Mouse (Mus musculus) hindbrain, embryonic 12.5 days (tissue): ENCODE measurements around the gene Psmc4. TPM values are rescaled to one million over a fixed set of nuclear protein-coding genes. Genes with fewer than 3 reads are reported as not detected.

Source experiments
- ATAC-seq: fragments of 200-750 bp; cut with Nextera tagmentation; 2 replicates; pipeline ENCODE4 v1.8.0; 2017; ENCODE audit warnings: moderate TSS enrichment; ENCODE audit not compliant: low FRiP score
- H3K27ac ChIP-seq: fragments of 300-500 bp; sonication (generic); 2 replicates; pipeline ENCODE4 v1.5.1; 2016; ENCODE audit warnings: mild to moderate bottlenecking
- H3K27me3 ChIP-seq: fragments of 300-500 bp; sonication (generic); 2 replicates; pipeline ENCODE4 v1.6.1; 2016; ENCODE audit warnings: mild to moderate bottlenecking
- H3K36me3 ChIP-seq: fragments of 300-500 bp; sonication (generic); 2 replicates; pipeline ENCODE4 v1.6.1; 2016; ENCODE audit warnings: mild to moderate bottlenecking
- H3K4me1 ChIP-seq: fragments of 300-500 bp; sonication (generic); 2 replicates; pipeline ENCODE4 v1.6.1; 2016
- H3K4me2 ChIP-seq: fragments of 300-500 bp; sonication (generic); replicated peaks from 2 replicates; pipeline ENCODE4 v1.6.1; 2016; ENCODE audit warnings: mild to moderate bottlenecking
- H3K4me3 ChIP-seq: fragments of 300-500 bp; sonication (generic); 2 replicates; pipeline ENCODE4 v1.5.1; 2016; ENCODE audit warnings: mild to moderate bottlenecking
- H3K9ac ChIP-seq: fragments of 300-500 bp; sonication (generic); 2 replicates; pipeline ENCODE4 v1.6.1; 2016; ENCODE audit warnings: mild to moderate bottlenecking, moderate library complexity
- H3K9me3 ChIP-seq: fragments of 300-500 bp; sonication (generic); replicated peaks from 2 replicates; pipeline ENCODE4 v1.6.1; 2016; ENCODE audit warnings: mild to moderate bottlenecking
- WGBS: fragments of 180-500 bp; shearing (Covaris S2); methylation state at CpG from one replicate; pipeline ENCODE4 v1.1.7; 2016; 5-methylcytosine and 5-hydroxymethylcytosine counted together
- polyA plus RNA-seq: library from polyadenylated mRNA; unstranded; fragments of >200 nt; fragmentation: Nextera tagmentation; extraction: Ambion mirVana; gene quantifications from 2 replicates; pipeline ENCODE4 v1.2.1, GENCODE M21; 2016

Psmc4 gene
- polyA plus RNA-seq: 309 and 313 TPM in 2 replicates

DNA sequence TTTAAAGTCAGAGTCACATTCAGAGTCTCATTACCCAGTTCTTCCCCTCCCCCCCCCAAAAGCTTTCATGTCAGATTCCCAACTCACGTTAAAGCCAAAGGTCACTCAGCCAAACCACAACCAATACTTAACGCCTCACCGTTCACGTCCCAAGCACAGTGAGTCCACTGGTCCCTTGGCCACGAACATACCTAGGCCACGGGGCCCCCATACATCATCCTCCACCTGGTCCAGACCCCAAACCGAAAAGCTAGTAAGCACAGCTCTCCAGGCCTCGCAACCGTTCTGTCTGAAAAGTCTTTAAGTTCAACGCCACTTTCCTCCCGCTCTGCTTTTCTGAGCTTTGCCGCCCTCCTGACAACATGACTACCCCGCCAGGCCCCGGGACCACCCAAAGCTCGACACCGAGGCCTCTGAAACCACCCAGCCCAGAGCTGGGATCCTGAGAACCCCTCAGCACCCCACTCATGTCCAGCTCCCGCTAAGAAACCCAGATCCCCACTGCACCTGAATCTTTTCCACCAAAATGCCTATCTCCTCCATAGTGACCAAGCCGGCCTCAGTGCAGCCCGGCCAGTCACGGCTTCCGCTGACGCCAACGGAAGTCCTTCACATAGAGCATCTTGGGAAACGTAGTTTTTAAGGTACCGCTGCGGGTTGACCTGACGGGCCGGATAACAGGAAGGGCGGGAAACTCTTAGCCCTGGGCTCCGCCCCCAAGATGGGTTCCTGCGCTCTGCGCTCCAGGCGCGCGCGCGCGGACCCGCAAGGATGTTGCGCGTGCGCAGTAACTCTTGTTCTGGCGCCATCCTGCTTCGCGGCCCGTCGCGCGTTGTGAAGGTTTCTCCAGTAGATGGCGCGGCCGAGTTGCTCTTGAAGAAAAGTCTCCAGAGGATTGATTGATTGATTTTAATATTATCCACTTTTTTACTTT lies at the start of gene Psmc4:
Psmc4 (minus strand) TSS at position 626 of the 934 bp plus-strand sequence.
- H3K27ac ChIP-seq: no peak within 1 kb of the TSS
- H3K4me2 ChIP-seq: peak within 1 kb of the TSS; percentile 63
- H3K9me3 ChIP-seq: no peaks in the 10 kb centered on the region
- H3K27me3 ChIP-seq: no peaks in the 10 kb centered on the region
- H3K36me3 ChIP-seq: peaks cover 41% of the 10 kb centered on the region
- peak within 1 kb of the TSS; percentile 67 for H3K4me3 ChIP-seq
- H3K9ac ChIP-seq: peak within 1 kb of the TSS; percentile 82
- under 1% methylated on average over 52 of the region's 52 CpGs for WGBS
- H3K4me1 ChIP-seq: peaks cover 8% of the 10 kb centered on the region
- ATAC-seq: peak; percentile 95

DNA sequence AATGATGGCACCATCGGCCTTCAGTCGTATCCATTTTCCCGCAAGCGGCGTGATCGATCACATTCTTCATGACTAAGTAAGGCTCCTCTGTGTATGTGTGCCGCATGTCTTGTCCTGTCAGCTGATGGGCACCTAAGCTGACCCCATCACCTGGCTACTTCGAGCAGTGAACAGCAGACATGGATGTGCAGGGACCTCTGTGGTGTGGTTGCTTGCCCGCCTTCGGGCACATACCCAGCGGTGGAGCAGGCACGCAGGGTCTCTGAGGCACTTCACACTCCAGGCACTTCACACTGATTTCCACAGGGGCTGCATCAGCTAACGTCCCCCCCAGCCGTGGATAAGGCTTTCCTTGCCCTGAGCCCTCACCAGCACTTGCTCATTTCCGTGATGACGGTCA lies 49.2 kb upstream of the Psmc4 start:
- no peak overlapping the region for H3K27ac ChIP-seq
- WGBS: 94% methylated on average over 16 of the region's 16 CpGs
- H3K36me3 ChIP-seq: no peaks in the 10 kb centered on the region
- H3K9ac ChIP-seq: no peak overlapping the region
- peaks cover 11% of the 10 kb centered on the region; the same call in 1 of the 2 replicates for H3K27me3 ChIP-seq
- ATAC-seq: no peak
- peaks cover 9% of the 10 kb centered on the region for H3K9me3 ChIP-seq
- H3K4me3 ChIP-seq: no peak overlapping the region
- no peak overlapping the region for H3K4me2 ChIP-seq
- H3K4me1 ChIP-seq: no peaks in the 10 kb centered on the region

DNA sequence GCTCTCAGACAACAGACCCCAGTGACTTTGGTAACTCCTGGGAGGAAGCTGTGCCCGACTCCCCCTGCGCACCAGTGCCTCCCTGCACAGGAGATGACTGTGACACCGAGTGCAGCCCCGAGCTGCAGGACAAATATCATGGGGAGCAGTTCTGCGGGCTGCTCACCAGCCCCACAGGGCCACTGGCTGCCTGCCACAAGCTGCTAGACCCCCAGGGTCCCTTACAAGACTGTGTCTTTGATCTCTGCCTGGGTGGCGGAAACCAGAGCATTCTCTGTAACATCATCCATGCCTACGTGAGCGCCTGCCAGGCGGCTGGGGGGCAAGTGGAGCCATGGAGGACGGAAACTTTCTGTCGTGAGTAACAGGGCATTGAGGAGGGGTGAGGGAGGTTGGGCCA lies 43.6 kb upstream of the Psmc4 start:
- Histone ChIP-seq H3K9me3 (0 out of 2 replicates have a peak, but pooled peaks cover under 1% of the 10 kb centered on the region), H3K27me3 (no peaks in the 10 kb centered on the region), H3K4me3 (no peak overlapping the region), H3K4me1 (no peaks in the 10 kb centered on the region), H3K36me3 (no peaks in the 10 kb centered on the region), H3K4me2 (no peak overlapping the region), H3K27ac (no peak overlapping the region), H3K9ac (no peak overlapping the region)
- no peak for ATAC-seq
- 36% methylated on average over 11 of the region's 11 CpGs for WGBS

DNA sequence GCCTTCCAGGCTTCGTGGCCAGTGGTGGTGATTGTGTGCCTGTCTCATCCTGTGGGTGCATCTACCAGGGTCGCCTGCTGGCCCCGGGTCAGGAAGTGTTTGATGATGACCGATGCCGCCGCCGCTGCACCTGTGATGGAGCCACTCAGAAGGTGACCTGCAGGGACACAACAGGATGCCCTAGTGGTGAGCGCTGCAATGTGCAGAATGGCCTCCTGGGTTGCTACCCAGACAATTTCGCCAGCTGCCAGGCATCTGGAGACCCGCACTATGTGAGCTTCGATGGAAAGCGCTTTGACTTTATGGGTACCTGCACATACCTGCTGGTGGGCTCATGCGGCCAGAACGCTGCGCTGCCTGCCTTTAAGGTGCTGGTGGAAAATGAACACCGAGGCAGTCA lies 36.3 kb upstream of the Psmc4 start:
- no peak for ATAC-seq
- no peaks in the 10 kb centered on the region for H3K27me3 ChIP-seq
- no peaks in the 10 kb centered on the region for H3K36me3 ChIP-seq
- H3K27ac ChIP-seq: no peak overlapping the region
- WGBS: 82% methylated on average over 16 of the region's 16 CpGs
- no peak overlapping the region for H3K9ac ChIP-seq
- no peak overlapping the region for H3K4me2 ChIP-seq
- H3K4me1 ChIP-seq: no peaks in the 10 kb centered on the region
- H3K4me3 ChIP-seq: no peak overlapping the region
- H3K9me3 ChIP-seq: no peaks in the 10 kb centered on the region

DNA sequence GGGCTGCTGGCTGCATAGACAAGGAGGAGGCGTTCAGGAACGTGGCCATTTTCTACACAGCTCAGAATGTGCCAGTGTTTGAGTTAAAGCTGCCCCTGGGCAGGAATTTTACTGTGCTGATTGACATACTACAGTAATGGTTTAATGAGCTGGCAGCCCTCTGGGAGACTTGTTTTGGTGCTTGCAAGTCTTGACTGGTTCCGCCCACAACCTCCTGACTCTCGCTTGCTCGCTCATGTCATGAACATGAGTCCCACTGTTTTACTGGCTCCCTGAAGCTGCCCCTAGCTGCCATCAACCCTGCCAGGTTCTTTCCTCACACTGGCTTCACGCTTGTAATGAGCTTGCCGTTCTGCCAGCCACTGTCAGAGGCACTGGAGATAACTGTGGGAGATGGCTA lies 34.3 kb upstream of the Psmc4 start:
- H3K27ac ChIP-seq: no peak overlapping the region
- H3K36me3 ChIP-seq: no peaks in the 10 kb centered on the region
- no peak for ATAC-seq
- H3K4me3 ChIP-seq: no peak overlapping the region
- H3K9ac ChIP-seq: no peak overlapping the region
- no peaks in the 10 kb centered on the region for H3K9me3 ChIP-seq
- no peak overlapping the region for H3K4me2 ChIP-seq
- no peaks in the 10 kb centered on the region for H3K4me1 ChIP-seq
- WGBS: 84% methylated on average over 7 of the region's 7 CpGs
- no peaks in the 10 kb centered on the region for H3K27me3 ChIP-seq

DNA sequence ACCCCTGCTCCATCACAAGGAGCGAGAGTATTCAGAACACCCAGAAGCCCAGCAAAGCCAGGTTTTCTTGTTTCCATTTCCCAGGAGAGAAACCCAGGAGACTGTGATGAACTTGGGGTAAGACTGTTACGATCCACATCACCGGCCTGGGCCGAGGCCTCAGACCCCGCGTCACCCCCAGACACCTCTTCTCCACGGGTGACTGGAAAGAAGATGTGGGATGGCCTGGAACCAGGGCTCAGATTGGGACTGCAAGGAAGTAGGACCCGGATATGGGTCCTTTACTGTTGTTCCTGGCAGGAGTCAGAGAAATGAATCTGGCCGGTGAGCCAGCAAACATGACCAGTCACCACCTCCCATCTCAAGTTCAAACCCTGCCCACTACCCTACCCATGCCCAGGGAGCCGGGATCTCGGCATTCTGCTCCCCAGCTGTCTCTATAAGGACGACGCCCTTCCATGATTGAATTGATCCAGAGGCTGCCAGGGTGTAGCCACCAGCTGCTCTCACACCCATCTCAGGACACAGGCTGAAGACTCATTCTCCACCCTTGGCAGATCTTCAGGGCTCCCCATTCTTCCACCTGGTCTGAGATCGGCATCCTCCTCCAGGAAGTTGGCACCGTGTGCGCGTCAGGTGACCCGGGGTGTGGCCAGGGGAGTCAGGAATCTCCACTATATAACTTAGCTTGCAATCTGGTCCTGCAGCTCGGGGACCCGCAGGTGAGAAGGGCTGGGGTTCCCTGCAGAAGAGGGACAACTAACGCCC lies 20.8 kb upstream of the Psmc4 start, which contains the start of gene Fcgbp:
Fcgbp (plus strand) TSS at position 706 of the 768 bp plus-strand sequence.
- Histone ChIP-seq H3K27me3 (no peaks in the 10 kb centered on the region), H3K4me1 (no peaks in the 10 kb centered on the region), H3K9me3 (no peaks in the 10 kb centered on the region), H3K4me3 (no peak within 1 kb of the TSS), H3K27ac (no peak within 1 kb of the TSS), H3K4me2 (no peak within 1 kb of the TSS), H3K9ac (no peak within 1 kb of the TSS), H3K36me3 (no peaks in the 10 kb centered on the region)
- WGBS: 90% methylated on average over 21 of the region's 21 CpGs
- no peak for ATAC-seq

DNA sequence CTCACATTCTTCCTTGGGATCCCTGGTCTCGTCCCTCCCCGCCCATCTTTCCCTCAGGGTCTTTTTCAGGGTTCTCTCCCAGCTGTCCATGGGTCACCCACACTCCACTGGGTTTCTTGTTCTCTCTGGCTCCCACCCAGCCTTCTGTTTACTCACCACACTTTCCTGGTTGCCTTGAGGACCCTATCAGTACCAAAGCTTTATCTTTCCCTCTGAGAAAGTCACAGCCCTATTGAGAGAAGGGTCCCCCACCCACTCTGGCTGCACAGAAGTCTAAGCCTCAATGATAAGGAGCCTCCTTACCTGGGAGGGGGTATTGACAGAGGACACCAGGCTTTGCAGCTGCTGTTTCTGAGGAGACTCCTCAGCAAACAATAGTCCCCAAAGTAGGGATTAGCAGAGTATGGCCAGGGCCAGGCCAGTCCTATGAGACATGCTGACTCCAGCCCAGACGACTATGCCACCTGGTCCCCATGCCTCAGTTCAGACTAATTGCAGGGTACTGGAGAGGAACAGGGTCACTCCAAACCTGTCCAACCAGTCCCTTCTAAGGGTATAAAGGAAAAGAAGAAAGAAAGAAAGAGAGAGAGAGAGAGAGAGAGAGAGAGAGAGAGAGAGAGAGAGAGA lies 19.8 kb upstream of the Psmc4 start:
- no peaks in the 10 kb centered on the region for H3K27me3 ChIP-seq
- no peak for ATAC-seq
- no peak overlapping the region for H3K4me2 ChIP-seq
- WGBS: 51% methylated on average over 3 of the region's 3 CpGs
- no peak overlapping the region for H3K27ac ChIP-seq
- H3K4me1 ChIP-seq: no peaks in the 10 kb centered on the region
- H3K36me3 ChIP-seq: no peaks in the 10 kb centered on the region
- H3K4me3 ChIP-seq: no peak overlapping the region
- H3K9ac ChIP-seq: no peak overlapping the region
- no peaks in the 10 kb centered on the region for H3K9me3 ChIP-seq

DNA sequence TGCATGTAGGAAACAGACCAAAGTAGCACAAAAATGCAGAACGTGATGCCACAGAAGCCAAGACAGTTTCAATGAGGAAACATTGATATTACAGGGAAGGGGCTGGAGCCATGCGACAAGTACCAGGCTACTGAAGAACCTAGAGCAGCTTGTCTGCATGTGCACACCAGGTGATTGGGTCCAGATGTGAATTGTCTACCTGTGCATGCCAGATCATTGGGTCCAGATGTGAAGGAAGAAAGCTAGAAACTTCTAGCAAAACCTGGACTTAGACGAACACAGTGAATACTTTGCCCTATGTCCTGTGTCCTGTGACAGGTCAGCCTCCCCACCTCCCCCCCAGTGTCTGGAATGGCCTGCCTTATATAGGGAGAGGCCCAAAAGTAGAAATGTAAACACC lies 18.8 kb upstream of the Psmc4 start:
- Histone ChIP-seq H3K9ac (no peak overlapping the region), H3K4me2 (no peak overlapping the region), H3K4me3 (no peak overlapping the region), H3K27ac (no peak overlapping the region), H3K36me3 (no peaks in the 10 kb centered on the region), H3K9me3 (no peaks in the 10 kb centered on the region), H3K27me3 (no peaks in the 10 kb centered on the region), H3K4me1 (no peaks in the 10 kb centered on the region)
- WGBS: 76% methylated on average over 3 of the region's 3 CpGs
- ATAC-seq: no peak

DNA sequence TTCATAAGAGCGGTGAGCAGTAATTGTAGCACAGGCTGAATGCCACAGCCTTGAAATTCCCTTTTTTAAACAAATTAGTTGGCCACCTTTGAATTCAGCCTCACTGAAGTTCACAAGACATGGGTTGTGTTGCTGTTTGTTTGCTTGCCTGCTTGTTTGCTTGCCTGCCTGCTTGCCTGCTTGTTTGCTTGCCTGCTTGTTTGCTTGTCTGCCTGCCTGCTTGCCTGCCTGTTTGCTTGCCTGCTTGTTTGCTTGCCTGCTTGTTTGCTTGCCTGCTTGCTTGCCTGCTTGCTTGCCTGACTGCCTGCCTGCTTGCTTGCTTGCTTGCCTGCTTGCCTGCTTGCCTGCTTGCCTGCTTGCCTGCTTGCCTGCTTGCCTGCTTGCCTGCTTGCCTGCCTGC lies 10.1 kb upstream of the Psmc4 start:
- H3K4me2 ChIP-seq: no peak overlapping the region
- H3K27me3 ChIP-seq: no peaks in the 10 kb centered on the region
- no peak for ATAC-seq
- no peak overlapping the region for H3K9ac ChIP-seq
- WGBS: 97% methylated on average over 1 of the region's 1 CpGs
- no peak overlapping the region for H3K27ac ChIP-seq
- no peaks in the 10 kb centered on the region for H3K4me1 ChIP-seq
- no peaks in the 10 kb centered on the region; the same call in 1 of the 2 replicates for H3K9me3 ChIP-seq
- no peaks in the 10 kb centered on the region for H3K36me3 ChIP-seq
- H3K4me3 ChIP-seq: no peak overlapping the region

DNA sequence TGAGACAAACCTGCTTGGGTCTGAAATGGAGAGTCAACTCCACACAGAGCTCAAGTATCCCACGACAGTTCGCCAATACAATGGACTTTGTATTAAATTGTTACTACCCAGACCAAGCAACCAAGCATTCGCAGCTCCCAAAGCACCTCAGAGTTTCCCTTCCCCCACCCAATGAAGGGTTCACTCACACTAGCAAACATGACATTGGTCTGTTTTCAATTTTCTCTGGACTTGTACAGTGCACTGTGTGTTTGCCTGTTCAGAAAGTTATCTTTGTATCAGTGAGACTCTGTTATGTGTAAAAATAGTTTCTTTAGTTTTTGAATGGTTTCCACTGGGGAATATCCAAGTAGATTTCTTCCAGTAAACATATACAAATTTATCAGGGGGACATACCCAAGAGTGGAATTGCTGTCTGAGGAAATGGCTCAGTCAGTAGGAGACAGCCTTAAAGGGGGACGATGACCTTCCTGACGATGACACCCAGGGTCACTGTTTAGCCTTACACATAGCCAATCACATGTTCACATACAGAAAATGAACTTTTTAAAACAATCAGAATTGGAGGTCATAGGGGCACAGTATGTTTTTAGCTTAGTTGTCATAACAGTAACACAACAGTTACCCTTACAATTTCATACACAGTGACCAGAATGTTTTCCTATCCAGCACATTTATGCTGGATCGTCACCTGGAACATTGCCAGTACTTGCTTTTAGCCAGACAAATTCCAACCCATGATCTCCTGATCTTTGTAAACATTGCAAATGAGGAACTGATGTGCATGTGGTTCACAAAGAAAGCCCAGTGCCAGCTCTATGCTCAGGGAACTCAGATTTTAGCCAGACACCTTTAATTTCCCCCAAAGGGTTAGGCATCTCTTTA lies 3.4 kb upstream of the Psmc4 start:
- Histone ChIP-seq H3K4me3 (no peak overlapping the region), H3K4me2 (no peak overlapping the region), H3K27ac (no peak overlapping the region), H3K36me3 (peaks cover 6% of the 10 kb centered on the region), H3K27me3 (no peaks in the 10 kb centered on the region), H3K9ac (no peak overlapping the region), H3K4me1 (peaks cover 8% of the 10 kb centered on the region), H3K9me3 (no peaks in the 10 kb centered on the region)
- ATAC-seq: no peak
- 83% methylated on average over 6 of the region's 6 CpGs for WGBS

DNA sequence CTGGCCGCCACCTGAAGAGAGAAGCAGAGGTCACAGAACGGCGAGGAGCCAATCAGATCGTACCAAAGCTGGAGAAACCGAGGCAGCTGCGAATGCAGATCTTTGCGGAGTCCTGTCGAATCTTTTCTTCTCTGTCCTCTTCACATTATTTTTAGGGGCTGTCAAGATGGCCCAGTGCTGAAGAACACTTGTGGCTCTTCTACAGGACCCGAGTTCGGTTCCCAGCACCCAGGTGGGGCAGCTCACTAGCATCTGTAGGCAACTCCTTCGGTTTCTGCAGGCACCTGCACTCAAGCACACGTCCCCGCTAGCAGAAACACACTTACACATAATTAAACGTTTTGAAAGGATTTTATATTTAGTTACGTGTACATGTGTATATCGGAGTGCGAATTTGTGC lies 683 bp upstream of the Psmc4 start:
- H3K27me3 ChIP-seq: no peaks in the 10 kb centered on the region
- H3K4me1 ChIP-seq: peaks cover 8% of the 10 kb centered on the region
- H3K27ac ChIP-seq: no peak overlapping the region
- peak overlapping the region; percentile 63 for H3K4me2 ChIP-seq
- no peak for ATAC-seq
- 60% methylated on average over 17 of the region's 17 CpGs for WGBS
- no peaks in the 10 kb centered on the region for H3K9me3 ChIP-seq
- no peak overlapping the region for H3K4me3 ChIP-seq
- peaks cover 33% of the 10 kb centered on the region for H3K36me3 ChIP-seq
- H3K9ac ChIP-seq: no peak overlapping the region
